Mouse (Mus musculus): ENCODE data around the gene Il2ra.

Gene Il2ra

GRCm38 (mm10) chr2:11652780-11653179 is 10.2 kb downstream of the Il2ra start:
- in situ Hi-C loops (cut with MseI, MboI): no loop called here

GRCm38 (mm10) chr2:11653330-11653729 is 10.7 kb downstream of the Il2ra start:
- in situ Hi-C loops (cut with MseI, MboI): no loop called here

GRCm38 (mm10) chr2:11653780-11654179 is 11.2 kb downstream of the Il2ra start:
- in situ Hi-C loops (cut with MseI, MboI): no loop called here

GRCm38 (mm10) chr2:11654990-11655931 is 12.7 kb downstream of the Il2ra start:
- in situ Hi-C loops (cut with MseI, MboI): no loop called here

- in situ Hi-C loops (cut with MseI, MboI): no loop called here
Observed at GRCm38 (mm10) chr2:11657581-11657980, 15.0 kb downstream of the Il2ra start.

GRCm38 (mm10) chr2:11659263-11659662 is 16.7 kb downstream of the Il2ra start:
- in situ Hi-C loops (cut with MseI, MboI): no loop called here

- in situ Hi-C loops (cut with MseI, MboI): loop anchor here in 1 of 2 experiments (10.0 kb wide), 1 partner anchor 58 kb away; the partner anchor contains the start of gene Rbm17
Observed at GRCm38 (mm10) chr2:11662143-11662906, 19.7 kb downstream of the Il2ra start.

- in situ Hi-C loops (cut with MseI, MboI): loop anchor here in 1 of 2 experiments (10.0 kb wide), 1 partner anchor 58 kb away; the partner anchor contains the start of gene Rbm17
Observed at GRCm38 (mm10) chr2:11662907-11663230, 20.3 kb downstream of the Il2ra start.

- in situ Hi-C loops (cut with MseI, MboI): loop anchor here in 1 of 2 experiments (10.0 kb wide), 1 partner anchor 59 kb away; the partner anchor contains the start of gene Rbm17
Observed at GRCm38 (mm10) chr2:11663961-11664360, 21.4 kb downstream of the Il2ra start.

GRCm38 (mm10) chr2:11664367-11664766 is 21.8 kb downstream of the Il2ra start:
- in situ Hi-C loops (cut with MseI, MboI): loop anchor here in 1 of 2 experiments (10.0 kb wide), 1 partner anchor 60 kb away; the partner anchor contains the start of gene Rbm17

- in situ Hi-C loops (cut with MseI, MboI): loop anchor here in 1 of 2 experiments (10.0 kb wide), 1 partner anchor 60 kb away; the partner anchor contains the start of gene Rbm17
Observed at GRCm38 (mm10) chr2:11664806-11665205, 22.2 kb downstream of the Il2ra start.

- in situ Hi-C loops (cut with MseI, MboI): loop anchor here in 1 of 2 experiments (10.0 kb wide), 1 partner anchor 61 kb away; the partner anchor contains the start of gene Rbm17
Observed at GRCm38 (mm10) chr2:11665326-11665725, 22.7 kb downstream of the Il2ra start.

- in situ Hi-C loops (cut with MseI, MboI): no loop called here
Observed at GRCm38 (mm10) chr2:11672144-11672543, 29.5 kb downstream of the Il2ra start.

GRCm38 (mm10) chr2:11679626-11680025 is 37.0 kb downstream of the Il2ra start:
- in situ Hi-C loops (cut with MseI, MboI): no loop called here

GRCm38 (mm10) chr2:11682712-11683111 is 40.1 kb downstream of the Il2ra start:
- in situ Hi-C loops (cut with MseI, MboI): no loop called here

- in situ Hi-C loops (cut with MseI, MboI): no loop called here
Observed at GRCm38 (mm10) chr2:11686512-11686911, 43.9 kb downstream of the Il2ra start.

- in situ Hi-C loops (cut with MseI, MboI): no loop called here
Observed at GRCm38 (mm10) chr2:11687436-11687835, 44.8 kb downstream of the Il2ra start.

GRCm38 (mm10) chr2:11690201-11690890 is 47.7 kb downstream of the Il2ra start:
- in situ Hi-C loops (cut with MseI, MboI): no loop called here

GRCm38 (mm10) chr2:11693352-11693751 is 50.7 kb downstream of the Il2ra start:
- in situ Hi-C loops (cut with MseI, MboI): no loop called here

- in situ Hi-C loops (cut with MseI, MboI): no loop called here
Observed at GRCm38 (mm10) chr2:11694104-11694503, 51.5 kb downstream of the Il2ra start.

- in situ Hi-C loops (cut with MseI, MboI): no loop called here
Observed at GRCm38 (mm10) chr2:11695867-11696266, 53.3 kb downstream of the Il2ra start.
